Mouse (Mus musculus) neutrophil, adult 83 days (primary cell): ENCODE results near the gene Jakmip3. TPM values are rescaled to one million over a fixed set of nuclear protein-coding genes. Genes with fewer than 3 reads are reported as not detected.

ENCODE experiments used
- total RNA-seq, 2 experiments: library from RNA; stranded (reverse); gene quantifications; one replicate each; pipeline ENCODE4 v1.2.4; 2023

Gene Jakmip3
- not detected for total RNA-seq

DNA sequence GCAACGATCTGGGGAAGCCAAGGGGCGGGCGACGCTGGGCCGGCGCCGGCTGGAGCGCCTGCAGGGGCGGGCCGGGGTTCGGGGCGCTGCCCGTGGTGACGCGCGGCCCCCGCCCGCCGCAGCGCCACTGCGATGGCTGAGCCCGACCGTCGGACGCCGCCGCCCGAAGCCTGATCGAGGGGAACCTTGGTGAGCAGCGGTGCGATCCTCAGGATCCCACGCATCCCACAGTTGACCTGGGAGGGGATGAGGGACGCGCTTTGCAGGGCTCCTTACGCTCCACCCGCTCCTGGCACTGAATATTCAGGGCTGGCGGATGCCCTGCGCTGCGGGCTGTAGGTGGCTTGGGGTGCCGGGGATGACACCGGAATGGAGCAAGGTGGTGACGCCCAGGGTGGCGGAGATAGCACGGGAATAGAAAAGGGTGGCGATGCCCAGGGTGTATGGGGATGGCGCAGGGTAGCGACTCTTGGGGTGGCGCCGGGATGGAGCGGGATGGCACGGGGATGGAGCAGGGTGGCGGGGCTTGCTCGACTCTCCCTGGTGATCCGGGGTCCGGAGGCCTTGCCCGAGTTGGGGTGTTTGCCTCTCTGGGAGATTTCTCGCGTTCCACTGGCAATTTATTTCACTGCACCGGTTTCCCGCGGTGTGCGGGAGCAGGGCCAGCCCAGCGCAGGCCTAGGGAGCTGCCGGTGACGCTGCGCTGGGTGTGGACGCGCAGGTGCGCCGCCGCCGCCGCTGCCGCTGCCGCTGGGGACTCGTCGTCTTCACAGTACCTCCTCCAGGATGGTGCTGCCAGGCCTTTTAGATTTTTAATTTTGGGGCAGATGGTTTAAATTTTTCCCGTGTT, at the start of gene Jakmip3:
Gene Jakmip3, plus strand, starts transcription at position 119 of the 850 bp plus-strand sequence.

DNA sequence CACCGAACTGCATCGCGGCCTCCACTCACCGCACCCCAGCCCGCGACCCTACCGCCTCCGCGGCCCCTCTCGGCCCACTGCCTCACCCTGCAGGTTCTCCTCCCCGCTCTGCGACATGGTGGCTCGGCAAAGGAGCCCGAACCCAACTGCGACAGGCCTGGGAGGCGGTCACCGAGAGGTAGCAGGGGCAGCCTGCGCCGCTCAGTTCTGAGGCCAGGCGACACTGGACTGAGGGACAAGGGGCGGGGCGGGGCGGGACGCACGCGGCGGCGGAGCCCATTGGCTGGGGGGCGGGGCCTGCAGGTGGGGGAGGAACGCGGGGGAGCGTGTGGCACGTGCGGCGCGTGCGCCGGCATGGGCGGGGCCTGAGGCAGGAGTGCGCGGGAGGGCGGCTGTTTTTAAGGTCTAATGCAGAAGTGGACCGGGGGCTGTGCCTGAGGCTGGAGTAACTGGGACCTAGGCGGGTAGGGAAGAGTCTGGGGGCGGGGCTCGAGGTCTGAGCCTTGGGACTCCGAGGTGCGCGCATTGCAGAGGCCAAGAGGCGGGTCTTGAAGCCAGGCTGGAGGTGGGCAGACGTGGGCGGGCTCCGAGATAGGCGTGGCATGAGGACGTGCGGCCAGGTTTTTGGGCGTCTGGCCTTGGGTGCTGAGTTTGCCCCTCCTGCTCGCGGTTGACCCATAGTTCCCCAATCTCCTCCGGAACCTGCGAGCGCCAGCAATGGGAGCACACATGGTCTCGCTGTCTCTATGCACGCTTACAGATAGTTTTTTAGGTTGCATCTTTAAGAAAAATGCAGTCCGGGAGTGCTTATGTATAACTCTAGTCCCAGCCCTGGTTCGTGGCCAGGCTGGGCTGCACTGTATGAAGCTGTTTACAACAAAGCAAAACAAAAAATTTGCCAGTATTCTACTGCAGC, 31.0 kb upstream of the Jakmip3 start, which contains the start of gene Bnip3:
Gene Bnip3, minus strand, starts transcription at position 243 of the 916 bp plus-strand sequence.

DNA sequence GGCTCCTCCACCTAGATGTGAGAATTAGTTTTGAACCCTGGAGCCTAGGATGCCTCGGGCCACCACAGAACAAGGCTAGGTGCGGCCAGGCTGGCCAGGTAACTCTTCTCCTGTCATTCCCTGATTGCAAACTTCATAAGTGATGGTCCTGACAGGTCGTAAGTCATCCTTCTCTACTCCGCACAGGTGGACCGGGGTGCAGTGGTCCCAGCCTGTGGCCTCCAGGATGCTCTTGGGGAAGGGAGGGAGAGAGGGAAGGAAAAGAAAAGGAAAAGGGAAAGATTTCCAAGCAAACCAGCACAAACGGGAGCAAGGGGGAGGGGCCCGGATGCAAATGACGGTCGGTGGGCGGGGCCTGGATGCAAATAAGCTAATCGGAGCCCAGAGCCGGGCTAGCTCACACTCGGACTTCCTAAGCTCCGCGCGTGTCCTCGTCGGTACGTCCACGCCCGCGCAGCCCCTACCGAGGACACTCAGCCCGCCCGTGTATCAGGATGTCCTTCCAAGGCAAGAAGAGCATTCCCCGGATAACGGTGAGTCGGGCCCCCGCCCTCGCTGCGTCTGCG, 145.2 kb downstream of the Jakmip3 start, which contains the start of gene Dpysl4:
Gene Dpysl4, plus strand, starts transcription at position 373 of the 566 bp plus-strand sequence.

Other genes with a start within 250 kb of the Jakmip3 start
- 10 to 100 TPM; 39.8 to 40.4 TPM for gene Ppp2r2d, start 94.7 kb upstream of the Jakmip3 start, total RNA-seq
- gene Mapk1ip1, start 94.5 kb upstream of the Jakmip3 start, total RNA-seq: 10 to 100 TPM; 15.5 to 21.5 TPM
- 10 to 100 TPM in 1 of 2 experiments, 1 to 10 TPM in 1; 9.8 to 11.3 TPM for gene Bnip3, start 31.2 kb upstream of the Jakmip3 start, total RNA-seq
- not detected for gene Dpysl4, start 145.3 kb downstream of the Jakmip3 start, total RNA-seq